Mouse (Mus musculus): ENCODE results near the gene Tnni2. TPM values are rescaled to one million over a fixed set of nuclear protein-coding genes. Genes with fewer than 3 reads are reported as not detected.

Gene Tnni2
- polyA plus RNA-seq, 1 experiment from 2014 or later = 4.3 TPM

Other genes with a start within 250 kb of the Tnni2 start
- not detected in 2 replicates for gene Krtap5-3, start 240.4 kb upstream of the Tnni2 start, polyA plus RNA-seq (2015; fragmentation: Nextera tagmentation; extraction: Ambion mirVana)
- gene Gm7579, start 229.9 kb upstream of the Tnni2 start, polyA plus RNA-seq (2015; fragmentation: Nextera tagmentation; extraction: Ambion mirVana) = not detected in 2 replicates
- gene Krtap5-5, start 211.8 kb upstream of the Tnni2 start, polyA plus RNA-seq (2015; fragmentation: Nextera tagmentation; extraction: Ambion mirVana) = not detected in 2 replicates
- not detected in 2 replicates for gene Gm40460, start 200.7 kb upstream of the Tnni2 start, polyA plus RNA-seq (2015; fragmentation: Nextera tagmentation; extraction: Ambion mirVana)
- gene Gm2431, start 183.5 kb upstream of the Tnni2 start, polyA plus RNA-seq (2015; fragmentation: Nextera tagmentation; extraction: Ambion mirVana) = not detected in 2 replicates
- not detected in 2 replicates for gene Gm4559, start 167.4 kb upstream of the Tnni2 start, polyA plus RNA-seq (2015; fragmentation: Nextera tagmentation; extraction: Ambion mirVana)
- not detected in 2 replicates for gene Krtap5-1, start 144.7 kb upstream of the Tnni2 start, polyA plus RNA-seq (2015; fragmentation: Nextera tagmentation; extraction: Ambion mirVana)
- gene Krtap5-4, start 138.3 kb upstream of the Tnni2 start, polyA plus RNA-seq (2015; fragmentation: Nextera tagmentation; extraction: Ambion mirVana) = not detected in 2 replicates
- 1.8 and 2.4 TPM in 2 replicates for gene Ifitm10, start 68.1 kb upstream of the Tnni2 start, polyA plus RNA-seq (2015; fragmentation: Nextera tagmentation; extraction: Ambion mirVana)
- 0.43 and 2.3 TPM in 2 replicates for gene Gm49369, start 59.1 kb upstream of the Tnni2 start, polyA plus RNA-seq (2015; fragmentation: Nextera tagmentation; extraction: Ambion mirVana)
- gene Ctsd, start 53.8 kb upstream of the Tnni2 start, polyA plus RNA-seq (2015; fragmentation: Nextera tagmentation; extraction: Ambion mirVana) = 395 and 444 TPM in 2 replicates
- 8.8 and 10.4 TPM in 2 replicates for gene Syt8, start 7.0 kb upstream of the Tnni2 start, polyA plus RNA-seq (2015; fragmentation: Nextera tagmentation; extraction: Ambion mirVana)
- gene Lsp1, start 19.0 kb downstream of the Tnni2 start, polyA plus RNA-seq (2015; fragmentation: Nextera tagmentation; extraction: Ambion mirVana) = 125 and 134 TPM in 2 replicates
- gene Tnnt3, start 57.0 kb downstream of the Tnni2 start, polyA plus RNA-seq (2015; fragmentation: Nextera tagmentation; extraction: Ambion mirVana) = 2.1 and 3.2 TPM in 2 replicates
- 50.3 and 58.1 TPM in 2 replicates for gene Mrpl23, start 90.9 kb downstream of the Tnni2 start, polyA plus RNA-seq (2015; fragmentation: Nextera tagmentation; extraction: Ambion mirVana)
- gene Igf2, start 225.0 kb downstream of the Tnni2 start, polyA plus RNA-seq (2015; fragmentation: Nextera tagmentation; extraction: Ambion mirVana) = 757 and 778 TPM in 2 replicates
- gene Gm49394, start 228.1 kb downstream of the Tnni2 start, polyA plus RNA-seq (2015; fragmentation: Nextera tagmentation; extraction: Ambion mirVana) = 1.1 and 1.9 TPM in 2 replicates